Mouse (Mus musculus): Measurements from ENCODE around the gene Gm49416. TPM values are rescaled to one million over a fixed set of nuclear protein-coding genes. Genes with fewer than 3 reads are reported as not detected.

The Gm49416 gene
- total RNA-seq, 1 experiment, result not detected

- Histone ChIP-seq H3K9ac (ENCODE audit: insufficient read depth, low read depth, low read length, poor library complexity, severe bottlenecking) (peak within 1 kb of the TSS; percentile 92), H3K9me3 (ENCODE audit: control insufficient read depth, insufficient read depth, low read depth, low read length) (no peaks in the 10 kb centered on the region), H3K4me3 (ENCODE audit: insufficient read depth in 1 of 2, low read depth in 1 of 2, low read length in 2 of 2, poor library complexity in 1 of 2, severe bottlenecking in 1 of 2) (peak within 1 kb of the TSS; percentile 88 to 89), H3K36me3 (ENCODE audit: control insufficient read depth, insufficient read depth, low read length, poor library complexity, severe bottlenecking) (peaks cover 27% of the 10 kb centered on the region), H3K4me1 (ENCODE audit: control insufficient read depth in 2 of 2, insufficient read depth in 2 of 2, low read length in 2 of 2, poor library complexity in 1 of 2) (peaks cover 9 to 21% of the 10 kb centered on the region in 2 experiments; a peak in 3 of 4 replicates), H3K27ac (ENCODE audit: insufficient read depth, low read depth, low read length, poor library complexity, severe bottlenecking) (peak within 1 kb of the TSS; percentile 82)
- in situ Hi-C loops (cut with MboI; ENCODE audit: low sequenced_read_pairs in 2 of 2, unreplicated experiment in 2 of 2), result no loop called here
- TF ChIP-seq ZNF384 (IDR thresholded peaks at IDR 0.05; ENCODE audit: low read depth, low read length) (no peak), CHD2 (IDR thresholded peaks at IDR 0.05; ENCODE audit: low read depth, low read length) (no peak), MAFK (IDR thresholded peaks at IDR 0.05; ENCODE audit: insufficient read depth, low read depth, low read length) (no peak), ZC3H11A (IDR thresholded peaks at IDR 0.05; ENCODE audit: borderline replicate concordance, low read depth, low read length) (no peak), HCFC1 (IDR thresholded peaks at IDR 0.05; ENCODE audit: borderline replicate concordance, insufficient read depth, low read length) (peak; percentile 55; the same call in 1 of the 2 replicates)
- DNase-seq (ENCODE audit: low read depth, low spot score), result peak; percentile 92
These were observed 52.9 kb downstream of the Gm49416 start, which contains the start of gene Mta2 for GRCm38 (mm10) chr19:8941515-8942217. Gene Mta2, plus strand, starts transcription at chr19:8941875.

DNA sequence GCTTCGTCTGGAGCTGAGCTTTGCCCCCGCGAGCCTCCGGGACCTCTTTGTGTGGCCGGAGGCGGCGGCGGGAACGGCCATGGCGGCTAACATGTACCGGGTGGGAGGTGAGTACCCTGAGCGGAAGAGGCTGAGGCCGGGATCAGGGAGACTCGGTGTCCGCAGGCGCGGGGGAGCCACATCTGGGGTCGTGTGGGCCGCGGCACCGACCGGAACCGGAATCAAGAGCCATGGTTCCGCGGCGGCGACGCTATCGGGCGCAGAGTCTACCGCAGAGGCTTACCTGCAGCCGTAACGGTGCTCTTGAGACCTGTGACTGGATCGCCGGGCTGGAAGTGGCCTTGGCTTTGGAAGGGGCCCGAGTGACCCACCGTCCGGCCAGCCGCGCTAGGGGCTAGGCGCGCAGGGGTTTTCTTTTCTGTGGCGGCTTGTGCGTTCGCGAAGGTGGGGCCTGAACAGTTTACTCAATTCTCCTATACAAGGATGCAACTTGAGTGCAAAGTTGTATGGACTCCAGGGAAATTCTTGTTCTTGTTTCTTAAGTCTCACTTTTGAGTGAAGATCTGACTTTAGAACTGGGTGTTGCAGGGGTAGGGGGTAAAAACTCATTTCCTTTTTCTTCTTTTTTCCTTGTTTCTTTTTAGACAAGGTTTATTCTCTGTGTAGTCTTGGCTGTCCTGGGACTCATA is 53.7 kb downstream of the Gm49416 start:
- Histone ChIP-seq H3K4me1 (ENCODE audit: control insufficient read depth in 2 of 2, insufficient read depth in 2 of 2, low read length in 2 of 2, poor library complexity in 1 of 2) (peaks cover 9 to 19% of the 10 kb centered on the region in 2 experiments; a peak in 3 of 4 replicates), H3K9ac (ENCODE audit: insufficient read depth, low read depth, low read length, poor library complexity, severe bottlenecking) (peak overlapping the region; percentile 92), H3K27ac (ENCODE audit: insufficient read depth, low read depth, low read length, poor library complexity, severe bottlenecking) (peak overlapping the region; percentile 82), H3K4me3 (ENCODE audit: insufficient read depth in 1 of 2, low read depth in 1 of 2, low read length in 2 of 2, poor library complexity in 1 of 2, severe bottlenecking in 1 of 2) (peak overlapping the region; percentile 88 to 89), H3K9me3 (ENCODE audit: control insufficient read depth, insufficient read depth, low read depth, low read length) (no peaks in the 10 kb centered on the region), H3K36me3 (ENCODE audit: control insufficient read depth, insufficient read depth, low read length, poor library complexity, severe bottlenecking) (peaks cover 33% of the 10 kb centered on the region)
- TF ChIP-seq MAFK (IDR thresholded peaks at IDR 0.05; ENCODE audit: insufficient read depth, low read depth, low read length), result no peak
- TF ChIP-seq HCFC1 (IDR thresholded peaks at IDR 0.05; ENCODE audit: borderline replicate concordance, insufficient read depth, low read length), result no peak
- no peak for TF ChIP-seq ZNF384 (IDR thresholded peaks at IDR 0.05; ENCODE audit: low read depth, low read length)
- no peak for DNase-seq (ENCODE audit: low read depth, low spot score)
- in situ Hi-C loops (cut with MboI; ENCODE audit: low sequenced_read_pairs in 2 of 2, unreplicated experiment in 2 of 2), result no loop called here

GRCm38 (mm10) chr19:8943047-8943446 is 54.3 kb downstream of the Gm49416 start:
- Histone ChIP-seq H3K27ac (ENCODE audit: insufficient read depth, low read depth, low read length, poor library complexity, severe bottlenecking) (no peak overlapping the region), H3K4me3 (ENCODE audit: insufficient read depth in 1 of 2, low read depth in 1 of 2, low read length in 2 of 2, poor library complexity in 1 of 2, severe bottlenecking in 1 of 2) (peak overlapping the region; percentile 88 to 89), H3K9me3 (ENCODE audit: control insufficient read depth, insufficient read depth, low read depth, low read length) (no peaks in the 10 kb centered on the region), H3K9ac (ENCODE audit: insufficient read depth, low read depth, low read length, poor library complexity, severe bottlenecking) (peak overlapping the region; percentile 92; the same call in 1 of the 2 replicates), H3K36me3 (ENCODE audit: control insufficient read depth, insufficient read depth, low read length, poor library complexity, severe bottlenecking) (peaks cover 40% of the 10 kb centered on the region), H3K4me1 (ENCODE audit: control insufficient read depth in 2 of 2, insufficient read depth in 2 of 2, low read length in 2 of 2, poor library complexity in 1 of 2) (peaks cover 9 to 19% of the 10 kb centered on the region in 2 experiments; a peak in 3 of 4 replicates)
- in situ Hi-C loops (cut with MboI; ENCODE audit: low sequenced_read_pairs in 2 of 2, unreplicated experiment in 2 of 2), result no loop called here
- no peak for DNase-seq (ENCODE audit: low read depth, low spot score)
- no peak for TF ChIP-seq MAFK (IDR thresholded peaks at IDR 0.05; ENCODE audit: insufficient read depth, low read depth, low read length)
- TF ChIP-seq ZC3H11A (IDR thresholded peaks at IDR 0.05; ENCODE audit: borderline replicate concordance, low read depth, low read length), result no peak
- no peak for TF ChIP-seq ZNF384 (IDR thresholded peaks at IDR 0.05; ENCODE audit: low read depth, low read length)
- no peak for TF ChIP-seq CHD2 (IDR thresholded peaks at IDR 0.05; ENCODE audit: low read depth, low read length)
- no peak for TF ChIP-seq HCFC1 (IDR thresholded peaks at IDR 0.05; ENCODE audit: borderline replicate concordance, insufficient read depth, low read length)

DNA sequence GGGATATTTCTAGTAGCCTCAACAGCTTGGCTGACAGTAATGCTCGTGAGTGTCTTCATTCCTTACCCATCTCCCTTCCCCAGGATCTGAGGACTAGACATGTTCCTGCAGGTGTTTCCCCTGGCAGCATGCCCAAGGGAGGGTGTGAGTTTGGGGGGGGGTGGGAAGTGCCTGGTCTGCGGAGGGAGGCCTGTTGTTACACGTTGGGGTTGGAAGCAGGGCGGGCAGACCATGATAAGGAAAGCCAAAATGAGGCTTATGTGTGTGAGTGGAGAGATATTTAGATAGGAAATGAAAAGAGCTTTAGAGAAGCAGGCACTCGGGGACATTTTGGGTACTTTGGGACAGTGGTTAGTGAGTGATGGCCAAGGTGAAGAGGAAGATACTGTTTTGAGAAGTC is 55.3 kb downstream of the Gm49416 start:
- Histone ChIP-seq H3K9ac (ENCODE audit: insufficient read depth, low read depth, low read length, poor library complexity, severe bottlenecking) (peak overlapping the region; percentile 1; the same call in 1 of the 2 replicates), H3K36me3 (ENCODE audit: control insufficient read depth, insufficient read depth, low read length, poor library complexity, severe bottlenecking) (peaks cover 46% of the 10 kb centered on the region), H3K9me3 (ENCODE audit: control insufficient read depth, insufficient read depth, low read depth, low read length) (no peaks in the 10 kb centered on the region), H3K27ac (ENCODE audit: insufficient read depth, low read depth, low read length, poor library complexity, severe bottlenecking) (no peak overlapping the region), H3K4me1 (ENCODE audit: control insufficient read depth in 2 of 2, insufficient read depth in 2 of 2, low read length in 2 of 2, poor library complexity in 1 of 2) (peaks cover 9 to 19% of the 10 kb centered on the region in 2 experiments; a peak in 3 of 4 replicates), H3K4me3 (ENCODE audit: insufficient read depth in 1 of 2, low read depth in 1 of 2, low read length in 2 of 2, poor library complexity in 1 of 2, severe bottlenecking in 1 of 2) (no peak overlapping the region; a peak in 1 of 4 replicates)
- DNase-seq (ENCODE audit: low read depth, low spot score), result no peak
- in situ Hi-C loops (cut with MboI; ENCODE audit: low sequenced_read_pairs in 2 of 2, unreplicated experiment in 2 of 2), result no loop called here
- TF ChIP-seq ZC3H11A (IDR thresholded peaks at IDR 0.05; ENCODE audit: borderline replicate concordance, low read depth, low read length) (no peak), MAFK (IDR thresholded peaks at IDR 0.05; ENCODE audit: insufficient read depth, low read depth, low read length) (no peak), ZNF384 (IDR thresholded peaks at IDR 0.05; ENCODE audit: low read depth, low read length) (no peak), HCFC1 (IDR thresholded peaks at IDR 0.05; ENCODE audit: borderline replicate concordance, insufficient read depth, low read length) (no peak), CHD2 (IDR thresholded peaks at IDR 0.05; ENCODE audit: low read depth, low read length) (no peak)

All from ES-E14 (cell line).